12 mouse cellular contexts compared by ENCODE assay signal in the genomic region with DNA sequence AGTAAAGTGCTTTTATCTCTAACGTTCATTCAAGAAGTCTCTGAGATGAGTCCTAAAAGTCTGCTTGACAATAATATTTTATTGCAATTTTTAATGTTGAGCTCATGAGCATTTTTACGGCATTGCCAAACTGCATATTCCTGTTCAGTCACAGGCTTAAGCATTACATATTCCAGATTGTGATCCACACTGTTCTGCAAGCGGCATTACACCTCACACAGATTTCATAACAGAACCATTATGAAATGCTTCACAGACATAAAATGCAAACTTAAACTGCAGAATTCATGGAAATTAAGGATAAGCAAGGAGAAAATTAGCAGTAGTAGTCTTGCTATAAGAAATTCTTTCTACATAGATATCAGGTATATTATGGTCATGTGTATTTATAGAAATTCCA.
"Had no signal": no experiment of that assay in that cellular context is flagged by ENCODE, and none has a peak within 500 bp of the region (broad histone marks: within the 10 kb centered on the region; RNA-seq: fewer than 3 reads in every experiment).

No protein-coding gene starts in this region.

- DNase-seq: kidney, adult 9 months; kidney, postnatal 14 days; kidney, postnatal 4 days; liver, embryonic 13.5 days; lung, adult 2 months; lung, postnatal 14 days; lung, postnatal 4 days; midbrain, embryonic 14.5 days; right cerebral cortex, postnatal 14 days; spleen, adult 18-20 months; thymus, adult 18-20 months; thymus, postnatal 36 days had no signal
